Mouse (Mus musculus) embryo, embryonic 10.5 days (tissue): ENCODE data around the gene Spred1.

Experiments used
- DNase-seq: peaks from one replicate; pipeline ENCODE4 v3.0.0-alpha.2; 2015; ENCODE audit warnings: low spot score

Spred1 gene

DNA sequence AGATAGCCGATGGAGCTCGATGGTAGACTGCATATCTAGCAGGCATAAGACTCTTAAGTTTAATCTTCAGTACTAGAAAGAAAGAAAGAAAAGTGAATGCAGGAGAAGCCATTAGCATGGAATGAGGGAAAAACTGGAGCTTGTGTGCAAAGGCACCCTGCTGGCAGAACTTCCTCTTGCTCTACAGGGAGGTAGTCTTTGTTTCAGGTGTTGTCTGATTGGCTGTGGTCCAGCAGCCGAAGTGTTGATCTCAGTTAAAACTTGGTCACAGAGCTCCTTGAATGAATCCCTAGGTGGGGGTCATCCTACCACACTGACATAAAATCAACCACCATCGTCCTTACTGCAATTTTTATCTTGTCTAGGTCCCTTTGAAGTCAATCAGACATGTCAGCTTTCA is 55.8 kb downstream of the Spred1 start:
- DNase-seq: no peak

- DNase-seq: peak; percentile 87
Observed at GRCm38 (mm10) chr2:117180250-117180885, 59.2 kb downstream of the Spred1 start.

DNA sequence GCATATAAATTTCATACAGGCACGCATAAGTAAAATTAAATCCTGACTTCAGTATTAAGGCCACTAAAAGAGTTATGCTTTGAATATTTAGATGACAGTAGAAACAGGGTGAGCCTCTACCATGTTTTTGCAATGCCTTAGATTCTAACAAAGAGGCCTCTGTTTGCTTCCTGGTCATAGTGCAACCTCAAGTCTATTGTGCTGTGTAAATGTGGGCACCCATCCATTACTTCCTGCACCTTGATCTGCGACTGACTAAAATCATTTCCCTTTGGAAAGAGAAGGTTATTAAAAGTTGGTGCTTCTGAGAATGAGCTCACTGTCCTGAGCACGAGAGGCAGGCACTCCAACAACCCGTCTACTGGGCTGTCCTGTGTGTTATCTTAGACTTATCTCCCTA is 64.4 kb downstream of the Spred1 start:
- no peak for DNase-seq

- DNase-seq: no peak
Observed at GRCm38 (mm10) chr2:117190915-117191314, 69.7 kb downstream of the Spred1 start.

DNA sequence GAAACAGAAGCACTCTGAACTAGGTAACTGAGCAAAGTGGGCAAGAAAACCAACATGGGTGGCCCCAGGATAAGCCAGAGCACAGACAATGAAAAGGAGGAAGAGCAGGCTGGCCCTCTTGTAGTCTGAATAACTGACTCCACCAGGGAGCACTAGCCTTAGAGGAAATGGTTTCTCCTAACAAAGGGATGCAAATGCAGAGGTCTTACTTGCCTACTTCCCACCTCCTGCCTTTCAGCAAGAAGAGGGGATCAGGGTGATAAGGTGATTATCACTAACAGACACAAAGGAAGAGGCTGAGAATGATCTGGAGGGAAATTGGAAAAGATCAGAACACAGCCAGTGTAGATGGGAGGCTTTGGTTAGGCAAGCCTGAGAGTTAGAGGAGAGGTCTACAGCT is 73.1 kb downstream of the Spred1 start:
- no peak for DNase-seq

- no peak for DNase-seq
Observed at GRCm38 (mm10) chr2:117195151-117195550, 74.0 kb downstream of the Spred1 start.

DNA sequence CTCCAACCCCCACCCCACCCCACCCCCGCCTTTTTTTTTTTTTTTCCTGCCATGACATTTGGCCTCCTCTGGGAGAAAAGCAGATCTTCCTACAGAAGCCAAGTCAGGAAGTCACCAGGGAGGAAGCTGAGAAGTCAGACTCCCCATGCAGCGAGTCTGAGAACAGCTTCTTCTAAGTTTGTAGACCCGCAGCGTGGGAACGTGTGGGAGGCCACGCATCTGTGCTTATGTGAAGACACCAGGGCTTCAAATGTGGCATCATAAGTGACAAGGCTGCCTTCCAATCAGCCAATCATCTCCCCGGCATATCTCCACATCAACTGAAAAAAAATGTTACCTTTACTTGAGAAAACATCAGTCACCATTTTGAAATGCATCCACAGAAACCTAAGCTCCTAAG is 74.4 kb downstream of the Spred1 start:
- no peak for DNase-seq

GRCm38 (mm10) chr2:117200869-117201338 is 79.7 kb downstream of the Spred1 start:
- DNase-seq: no peak

GRCm38 (mm10) chr2:117203350-117203749 is 82.2 kb downstream of the Spred1 start:
- DNase-seq: no peak

GRCm38 (mm10) chr2:117204534-117204933 is 83.4 kb downstream of the Spred1 start:
- DNase-seq: no peak

DNA sequence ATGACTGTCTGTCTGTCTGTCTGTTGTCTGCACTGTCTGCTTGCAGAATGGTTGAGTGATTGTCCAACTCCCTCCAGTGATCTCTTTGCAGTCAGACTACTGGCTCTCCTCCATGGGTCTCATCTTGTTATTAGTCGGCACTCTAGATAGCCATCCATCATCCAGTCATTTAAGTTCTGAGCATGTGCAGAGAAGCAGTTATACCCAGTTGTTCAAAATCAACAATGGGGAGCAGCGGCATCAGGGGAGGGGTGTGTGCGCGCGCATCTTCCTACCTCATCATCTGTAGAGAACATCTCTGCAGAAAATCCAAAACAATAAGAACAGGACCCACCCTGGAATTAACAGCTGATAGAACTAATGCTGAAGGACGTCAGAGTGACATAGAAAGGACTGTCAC is 83.9 kb downstream of the Spred1 start:
- DNase-seq: no peak

GRCm38 (mm10) chr2:117210416-117211085 is 89.4 kb downstream of the Spred1 start:
- DNase-seq: peak; percentile 91

- no peak for DNase-seq
Observed at GRCm38 (mm10) chr2:117216152-117216551, 95.0 kb downstream of the Spred1 start.

GRCm38 (mm10) chr2:117217695-117218216 is 96.6 kb downstream of the Spred1 start:
- DNase-seq: peak; percentile 52

DNA sequence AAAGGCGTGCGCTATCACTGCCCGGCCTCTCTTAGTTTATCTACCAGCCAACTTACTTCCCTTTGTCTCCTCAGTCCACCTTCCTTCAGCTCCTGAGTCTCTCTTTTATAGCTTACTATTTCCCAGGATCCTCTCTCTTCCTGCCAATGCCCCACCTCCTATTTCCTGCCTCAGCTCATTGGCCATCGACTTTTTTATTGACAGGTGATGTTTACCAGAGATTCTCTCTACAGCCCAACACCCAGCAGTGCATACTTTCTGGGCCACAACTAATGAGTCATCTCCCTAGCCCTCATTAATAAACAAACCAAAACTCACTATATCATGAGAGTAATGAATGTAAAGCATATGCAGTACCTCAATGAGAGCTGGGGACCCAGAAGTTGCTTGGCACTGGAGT is 98.4 kb downstream of the Spred1 start:
- DNase-seq: no peak

- DNase-seq: no peak
Observed at GRCm38 (mm10) chr2:117222651-117223050, 101.5 kb downstream of the Spred1 start.

- no peak for DNase-seq
Observed at GRCm38 (mm10) chr2:117228601-117229125, 107.5 kb downstream of the Spred1 start.

DNA sequence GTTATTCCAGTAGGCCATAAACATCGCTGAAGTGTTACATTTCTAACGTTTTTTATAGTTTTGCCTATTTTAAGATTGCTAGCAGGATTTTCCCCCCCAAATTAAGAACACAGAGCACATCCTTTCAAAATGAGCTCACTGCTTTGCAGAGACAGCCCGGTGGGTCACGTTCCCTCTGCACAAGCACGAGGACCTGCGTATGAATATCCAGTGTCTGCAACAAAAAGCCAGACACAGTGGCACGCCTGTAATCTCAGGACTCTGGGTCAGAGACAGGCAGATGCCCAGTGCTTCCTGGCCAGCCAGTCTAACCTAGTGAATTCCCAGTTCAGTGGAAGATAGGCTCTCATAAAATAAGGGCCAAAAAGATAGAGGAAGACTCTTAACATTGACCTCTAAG is 109.1 kb downstream of the Spred1 start:
- DNase-seq: no peak

- DNase-seq: peak; percentile 90
Observed at GRCm38 (mm10) chr2:117231257-117231656, 110.1 kb downstream of the Spred1 start.
